17 mouse cellular contexts compared by ENCODE assay signal in the genomic region with DNA sequence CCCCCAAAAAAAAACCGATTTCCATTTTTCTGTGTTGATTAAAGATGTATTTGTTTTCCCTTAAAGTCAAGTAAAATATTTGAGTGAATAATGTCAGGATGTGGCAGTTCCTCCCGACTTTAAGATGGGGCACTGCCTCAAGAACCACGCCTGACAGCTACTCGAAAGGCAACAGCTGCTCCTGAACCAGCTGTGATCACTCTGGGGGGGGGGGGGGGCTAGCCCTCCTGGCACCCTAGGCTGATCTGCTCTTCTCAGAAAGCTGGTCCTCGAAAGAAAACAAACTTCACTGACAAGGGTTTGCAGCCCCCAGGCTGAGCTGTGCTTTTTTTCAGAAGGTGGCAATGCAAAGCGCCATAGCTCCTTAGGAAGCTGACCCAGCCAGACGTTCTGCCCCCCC.
DNase-seq lines count a peak whose midpoint lies in the region; ATAC-seq and TF ChIP-seq lines count a peak whose summit lies in the region.
"Had no signal": no experiment of that assay in that cellular context is flagged by ENCODE, and none has a peak within 500 bp of the region (broad histone marks: within the 10 kb centered on the region; RNA-seq: fewer than 3 reads in every experiment).

No protein-coding gene starts in this region.

- H3K27me3 ChIP-seq in embryonic facial prominence, embryonic 11.5 days (ENCODE audit: control insufficient read depth, insufficient read depth, low read length): peaks cover 39% of the 10 kb centered on the region
- H3K27me3 ChIP-seq in forebrain, postnatal 0 days (ENCODE audit: insufficient read depth, low read length): peaks cover 17% of the 10 kb centered on the region; the same call in 1 of the 2 replicates
- H3K27me3 ChIP-seq in midbrain, embryonic 14.5 days (ENCODE audit: control insufficient read depth, insufficient read depth, low read length): no peaks in the 10 kb centered on the region
- no peaks in the 10 kb centered on the region; the same call in 1 of the 2 replicates for H3K27me3 ChIP-seq in thymus, adult 2 months (ENCODE audit: control insufficient read depth, insufficient read depth, low read length)
- H3K27me3 ChIP-seq in heart, embryonic 12.5 days (replicated peaks): peaks cover 58% of the 10 kb centered on the region

- H3K9me3 ChIP-seq in embryonic facial prominence, embryonic 11.5 days (replicated peaks; ENCODE audit: control insufficient read depth, low read length): no peaks in the 10 kb centered on the region
- H3K9me3 ChIP-seq in forebrain, postnatal 0 days (ENCODE audit: low read length): no peaks in the 10 kb centered on the region
- H3K9me3 ChIP-seq in midbrain, embryonic 14.5 days (ENCODE audit: control insufficient read depth, low read length): peaks cover 5% of the 10 kb centered on the region; the same call in 1 of the 2 replicates
- no peaks in the 10 kb centered on the region for H3K9me3 ChIP-seq in heart, embryonic 12.5 days (replicated peaks)
- H3K9me3 ChIP-seq: limb, embryonic 12.5 days; liver, embryonic 13.5 days had no signal

- no peaks in the 10 kb centered on the region for H3K36me3 ChIP-seq in embryonic facial prominence, embryonic 11.5 days (replicated peaks; ENCODE audit: control insufficient read depth, insufficient read depth, low read depth, low read length)
- H3K36me3 ChIP-seq in forebrain, postnatal 0 days (ENCODE audit: insufficient read depth): no peaks in the 10 kb centered on the region
- no peaks in the 10 kb centered on the region for H3K36me3 ChIP-seq in midbrain, embryonic 14.5 days (ENCODE audit: control insufficient read depth, insufficient read depth, low read length)
- H3K36me3 ChIP-seq in thymus, adult 2 months (ENCODE audit: control insufficient read depth, insufficient read depth, low read length): no peaks in the 10 kb centered on the region
- no peaks in the 10 kb centered on the region for H3K36me3 ChIP-seq in heart, embryonic 12.5 days
- H3K36me3 ChIP-seq: limb, embryonic 12.5 days; liver, embryonic 13.5 days had no signal

- no peak for ATAC-seq in embryonic facial prominence, embryonic 11.5 days (replicated peaks; ENCODE audit: insufficient number of reproducible peaks, low FRiP score, low TSS enrichment, low read depth)
- no peak for ATAC-seq in forebrain, postnatal 0 days
- ATAC-seq in midbrain, embryonic 14.5 days (ENCODE audit: low FRiP score, low TSS enrichment): no peak
- ATAC-seq in monocyte, adult 5-6 weeks (replicated peaks; ENCODE audit: insufficient number of reproducible peaks, low FRiP score, low TSS enrichment, poor library complexity, severe bottlenecking): no peak
- ATAC-seq in heart, embryonic 12.5 days (ENCODE audit: insufficient number of reproducible peaks, low FRiP score): no peak

- no peak for TF ChIP-seq CTCF in forebrain, postnatal 0 days (IDR thresholded peaks at IDR 0.05; ENCODE audit: low read depth)
- TF ChIP-seq CTCF in thymus, adult 2 months (IDR thresholded peaks at IDR 0.05; ENCODE audit: borderline replicate concordance, control insufficient read depth, extremely low read depth, insufficient read depth, low read length, poor library complexity): no peak

- no peak overlapping the region for H3K9ac ChIP-seq in embryonic facial prominence, embryonic 11.5 days (replicated peaks; ENCODE audit: low read length)
- no peak overlapping the region for H3K9ac ChIP-seq in forebrain, postnatal 0 days
- H3K9ac ChIP-seq in midbrain, embryonic 14.5 days (replicated peaks; ENCODE audit: low read length): no peak overlapping the region; the same call in 1 of the 2 replicates
- no peak overlapping the region for H3K9ac ChIP-seq in heart, embryonic 12.5 days
- H3K9ac ChIP-seq: limb, embryonic 12.5 days; liver, embryonic 13.5 days had no signal

- DNase-seq in embryo, embryonic 11 days: peak; percentile 8
- no peak for DNase-seq in embryo, embryonic 9.5 days (ENCODE audit: extremely low spot score)
- DNase-seq in embryonic facial prominence, embryonic 11.5 days (ENCODE audit: low spot score): no peak
- DNase-seq in forebrain, postnatal 0 days: no peak
- no peak for DNase-seq in midbrain, embryonic 14.5 days
- no peak for DNase-seq in thymus, adult 2 months
- DNase-seq: cerebellum, adult 9-11 months; gastrocnemius, postnatal 14 days; heart, adult 2 months; kidney, adult 9 months; liver, embryonic 13.5 days; lung, postnatal 14 days; right cerebral cortex, postnatal 25 days; thymus, postnatal 36 days had no signal

- TF ChIP-seq POLR2A in thymus, adult 2 months (IDR thresholded peaks at IDR 0.05; ENCODE audit: control insufficient read depth, extremely low read depth, insufficient read depth, low read length, poor library complexity): no peak

- peaks cover 8% of the 10 kb centered on the region for H3K4me1 ChIP-seq in embryonic facial prominence, embryonic 11.5 days (ENCODE audit: control insufficient read depth, insufficient read depth, low read length)
- H3K4me1 ChIP-seq in forebrain, postnatal 0 days (ENCODE audit: insufficient read depth): peaks cover 16% of the 10 kb centered on the region
- H3K4me1 ChIP-seq in midbrain, embryonic 14.5 days (ENCODE audit: control insufficient read depth, insufficient read depth, low read length): peaks cover 46% of the 10 kb centered on the region
- 0 out of 2 replicates have a peak, but pooled peaks cover 2% of the 10 kb centered on the region for H3K4me1 ChIP-seq in thymus, adult 2 months (replicated peaks; ENCODE audit: control insufficient read depth, insufficient read depth, low read length)
- peaks cover 20% of the 10 kb centered on the region for H3K4me1 ChIP-seq in heart, embryonic 12.5 days (replicated peaks)
- H3K4me1 ChIP-seq: liver, embryonic 13.5 days had no signal

- 10% methylated on average over 7 of the region's 7 CpGs for WGBS in embryonic facial prominence, embryonic 11.5 days
- 16% methylated on average over 7 of the region's 7 CpGs for WGBS in forebrain, postnatal 0 days
- 10% methylated on average over 7 of the region's 7 CpGs for WGBS in midbrain, embryonic 14.5 days
- 11% methylated on average over 7 of the region's 7 CpGs for WGBS in thymus, adult 2 months
- WGBS in heart, embryonic 12.5 days: 19% methylated on average over 7 of the region's 7 CpGs

- H3K27ac ChIP-seq in embryonic facial prominence, embryonic 11.5 days (replicated peaks; ENCODE audit: low read depth, low read length): no peak overlapping the region
- H3K27ac ChIP-seq in forebrain, postnatal 0 days (ENCODE audit: low read depth, low read length): no peak overlapping the region
- no peak overlapping the region for H3K27ac ChIP-seq in midbrain, embryonic 14.5 days (replicated peaks; ENCODE audit: low read depth, low read length)
- H3K27ac ChIP-seq in thymus, adult 2 months (ENCODE audit: control insufficient read depth, insufficient read depth, low read length): no peak overlapping the region
- H3K27ac ChIP-seq in heart, embryonic 12.5 days (ENCODE audit: poor library complexity, severe bottlenecking): no peak overlapping the region
- H3K27ac ChIP-seq: heart, adult 2 months; limb, embryonic 12.5 days; liver, embryonic 13.5 days had no signal

- H3K4me2 ChIP-seq in embryonic facial prominence, embryonic 11.5 days (ENCODE audit: low read depth, low read length): 0 out of 2 replicates have a peak overlapping the region, but pooled peaks have one; percentile 10
- peak overlapping the region; percentile 24; the same call in 1 of the 2 replicates for H3K4me2 ChIP-seq in forebrain, postnatal 0 days (ENCODE audit: low read depth)
- H3K4me2 ChIP-seq in midbrain, embryonic 14.5 days (ENCODE audit: low read length): peak overlapping the region; percentile 70
- no peak overlapping the region for H3K4me2 ChIP-seq in heart, embryonic 12.5 days
- H3K4me2 ChIP-seq: limb, embryonic 12.5 days; liver, embryonic 13.5 days had no signal

- no peak overlapping the region for H3K4me3 ChIP-seq in embryonic facial prominence, embryonic 11.5 days (ENCODE audit: low read depth, low read length)
- H3K4me3 ChIP-seq in forebrain, postnatal 0 days (ENCODE audit: low read depth, low read length): no peak overlapping the region; the same call in 1 of the 2 replicates
- H3K4me3 ChIP-seq in midbrain, embryonic 14.5 days (replicated peaks; ENCODE audit: low read depth, low read length): peak overlapping the region; percentile 13; the same call in 1 of the 2 replicates
- H3K4me3 ChIP-seq in thymus, adult 2 months (ENCODE audit: control insufficient read depth, insufficient read depth, low read length): no peak overlapping the region
- no peak overlapping the region for H3K4me3 ChIP-seq in heart, embryonic 12.5 days
- H3K4me3 ChIP-seq: heart, adult 2 months; limb, embryonic 12.5 days; liver, embryonic 13.5 days had no signal
